Mouse (Mus musculus): ENCODE measurements around the gene Arpc5l. TPM values are rescaled to one million over a fixed set of nuclear protein-coding genes. Genes with fewer than 3 reads are reported as not detected.

Arpc5l gene
- total and polyA plus RNA-seq, 3 experiments: 65.4 to 87.0 TPM; not detected in 1

DNA sequence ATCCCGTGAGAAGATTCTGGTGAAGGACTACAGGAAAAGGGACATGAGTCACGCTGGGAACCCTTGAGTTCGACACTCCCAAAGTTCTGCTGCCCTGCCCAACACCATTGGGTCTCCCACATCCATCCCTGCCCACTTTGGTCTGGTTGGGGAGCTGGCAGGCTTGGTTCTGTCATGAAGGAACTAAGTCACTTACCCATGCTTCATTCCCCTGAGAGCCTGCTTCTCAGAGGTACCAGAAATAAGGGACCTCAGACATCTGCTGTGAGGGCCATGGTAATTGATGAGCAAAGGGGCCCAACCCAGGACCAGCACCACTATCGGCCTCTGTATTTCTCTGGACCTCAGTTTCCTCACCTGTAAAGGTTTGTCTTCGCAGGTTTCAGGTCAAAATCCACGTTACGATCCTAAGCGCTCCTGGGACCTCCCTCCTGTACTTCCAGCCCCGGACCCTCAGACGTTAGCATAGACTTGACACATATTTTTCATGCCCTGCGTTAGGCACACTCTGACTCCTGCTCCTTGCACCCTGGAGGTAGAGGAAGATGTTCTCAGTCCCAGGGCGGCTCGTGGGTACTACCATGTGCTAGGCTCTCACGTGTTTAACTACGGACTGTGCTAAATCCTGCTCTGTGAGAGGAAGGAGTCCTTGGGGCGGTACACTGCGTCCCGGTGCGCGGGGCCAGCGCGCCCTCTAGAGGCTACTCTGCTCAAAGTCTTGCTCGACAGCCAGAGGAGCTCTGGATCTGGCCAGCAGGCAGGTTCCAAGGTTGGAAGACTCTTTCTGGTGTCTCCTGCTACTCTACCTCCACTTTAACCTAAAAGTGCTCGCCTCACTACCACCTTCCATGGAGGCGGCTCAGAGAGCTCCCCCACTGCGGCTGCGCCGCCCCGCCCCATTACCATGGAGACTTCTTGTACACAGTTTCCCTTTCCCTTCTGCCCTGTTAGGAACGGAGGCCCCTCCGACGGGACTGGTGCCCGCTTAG is 7.5 kb upstream of the Arpc5l start, which contains the start of gene Wdr38 (continued):
- TF ChIP-seq SMC3 (IDR thresholded peaks at IDR 0.05; ENCODE audit: low read depth, low read length) (peak; percentile 68), ZKSCAN1 (IDR thresholded peaks at IDR 0.05; ENCODE audit: low read depth, low read length) (no peak), MYB (IDR thresholded peaks at IDR 0.05; ENCODE audit: low read depth, low read length) (no peak), CTCF (IDR thresholded peaks at IDR 0.05 in 2 of 3, conservative IDR thresholded peaks at IDR 0.05 in 1 of 3; ENCODE audit: control insufficient read depth in 1 of 3, insufficient read depth in 1 of 3, low read depth in 2 of 3, low read length in 3 of 3, poor library complexity in 1 of 3, severe bottlenecking in 1 of 3) (peak; percentile 83 to 98 (median 93)), HCFC1 (IDR thresholded peaks at IDR 0.05; ENCODE audit: low read depth, low read length) (peak; percentile 73)

DNA sequence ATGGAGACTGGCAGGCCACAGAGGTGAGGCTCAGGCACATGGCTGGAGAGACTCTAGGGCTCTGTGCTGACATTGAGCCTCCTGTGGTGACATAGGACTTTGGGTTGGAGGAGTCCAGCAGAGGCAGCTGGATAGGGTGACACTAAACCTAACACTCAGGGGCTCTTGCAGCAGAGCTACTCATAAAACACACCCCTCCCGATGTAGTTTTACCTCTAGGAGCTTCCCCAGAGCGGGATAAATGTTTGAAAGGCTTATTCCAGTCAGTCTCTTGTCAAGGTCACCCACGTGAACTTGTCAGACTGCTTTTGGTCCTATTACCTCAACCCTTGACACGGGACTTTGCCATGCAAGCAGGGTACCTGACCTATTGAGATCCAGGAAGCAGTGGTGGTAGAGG is 5.8 kb upstream of the Arpc5l start:
- Histone ChIP-seq H3K9me3 (replicated peaks; ENCODE audit: insufficient read depth, low read length) (no peaks in the 10 kb centered on the region), H3K27me3 (ENCODE audit: control insufficient read depth in 1 of 2, insufficient read depth in 2 of 2, low read length in 2 of 2) (no peaks in the 10 kb centered on the region), H3K79me2 (ENCODE audit: control insufficient read depth, insufficient read depth, low read length, poor library complexity) (peaks cover 29% of the 10 kb centered on the region), H3K36me3 (ENCODE audit: control insufficient read depth in 1 of 2, insufficient read depth in 2 of 2, low read length in 2 of 2) (peaks cover 0 to 13% of the 10 kb centered on the region in 2 experiments; a peak in 3 of 4 replicates), H3K4me3 (ENCODE audit: control insufficient read depth in 1 of 2, insufficient read depth in 1 of 2, low read depth in 2 of 2, low read length in 2 of 2) (peak overlapping the region in 1 of 2 experiments; percentile 56; a peak in 1 of 4 replicates), H3K4me1 (ENCODE audit: control insufficient read depth in 1 of 2, insufficient read depth in 2 of 2, low read length in 2 of 2) (peaks cover 0 to 11% of the 10 kb centered on the region in 2 experiments; a peak in 3 of 4 replicates), H3K27ac (ENCODE audit: control insufficient read depth, low read depth, low read length) (peak overlapping the region; percentile 0; the same call in 1 of the 2 replicates), H3K9ac (ENCODE audit: control insufficient read depth, low read depth, low read length, poor library complexity, severe bottlenecking) (peak overlapping the region; percentile 28)
- peak; percentile 63 for DNase-seq (ENCODE audit: low read depth, low spot score)
- TF ChIP-seq CTCF (IDR thresholded peaks at IDR 0.05 in 2 of 3, conservative IDR thresholded peaks at IDR 0.05 in 1 of 3; ENCODE audit: control insufficient read depth in 1 of 3, insufficient read depth in 1 of 3, low read depth in 2 of 3, low read length in 3 of 3, poor library complexity in 1 of 3, severe bottlenecking in 1 of 3): no peak
- no peak for TF ChIP-seq ELF1 (IDR thresholded peaks at IDR 0.05; ENCODE audit: low read depth, low read length)

DNA sequence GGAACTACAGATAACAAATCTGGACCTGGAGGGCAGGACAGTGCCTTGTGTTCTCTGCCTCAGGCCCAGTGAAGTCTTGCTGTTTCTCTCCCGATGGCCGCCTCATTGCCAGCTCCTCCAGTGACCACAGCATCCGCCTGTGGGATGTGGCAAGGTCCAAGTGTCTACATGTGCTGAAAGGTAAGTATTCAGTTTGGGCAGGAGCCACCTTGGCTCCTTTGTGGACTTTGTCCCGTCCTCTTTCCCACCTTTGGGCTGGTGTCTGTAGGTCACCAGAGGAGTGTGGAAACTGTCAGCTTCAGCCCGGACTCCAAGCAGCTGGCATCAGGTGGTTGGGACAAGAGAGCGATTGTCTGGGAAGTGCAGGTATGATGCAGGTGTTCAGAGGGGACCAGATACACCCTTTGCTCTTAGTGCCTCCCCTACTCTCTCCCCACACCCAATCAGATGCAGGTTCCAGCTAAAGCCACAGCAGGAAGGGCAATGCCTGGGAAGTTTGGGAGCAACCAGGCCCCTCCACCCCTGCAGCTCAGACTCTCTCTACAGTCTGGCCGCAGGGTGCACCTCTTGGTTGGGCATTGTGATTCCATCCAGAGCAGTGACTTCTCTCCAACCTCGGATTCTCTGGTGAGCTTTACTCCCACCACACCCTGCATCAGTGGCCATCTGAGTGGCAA is 5.1 kb upstream of the Arpc5l start:
- peaks cover 34% of the 10 kb centered on the region for H3K79me2 ChIP-seq (ENCODE audit: control insufficient read depth, insufficient read depth, low read length, poor library complexity)
- no peak for DNase-seq (ENCODE audit: low read depth, low spot score)
- no peak overlapping the region for H3K27ac ChIP-seq (ENCODE audit: control insufficient read depth, low read depth, low read length)
- TF ChIP-seq CHD2 (IDR thresholded peaks at IDR 0.05; ENCODE audit: low read length) (peak; percentile 46; the same call in 1 of the 2 replicates), SMC3 (IDR thresholded peaks at IDR 0.05; ENCODE audit: low read depth, low read length) (peak; percentile 3; the same call in 1 of the 2 replicates), POLR2AphosphoS2 (IDR thresholded peaks at IDR 0.05; ENCODE audit: low read length) (peak; percentile 92), MYB (IDR thresholded peaks at IDR 0.05; ENCODE audit: low read depth, low read length) (0 out of 2 replicates have a peak, but pooled peaks have one; percentile 31), MXI1 (IDR thresholded peaks at IDR 0.05; ENCODE audit: low read depth, low read length) (no peak), POLR2A (IDR thresholded peaks at IDR 0.05; ENCODE audit: control insufficient read depth in 1 of 2, insufficient read depth in 1 of 2, low read depth in 1 of 2, low read length in 2 of 2, poor library complexity in 1 of 2) (peak; percentile 4 to 66; a peak in 2 of 4 replicates), USF1 (IDR thresholded peaks at IDR 0.05; ENCODE audit: low read depth, low read length) (no peak), NELFE (IDR thresholded peaks at IDR 0.05; ENCODE audit: low read depth, low read length) (peak; percentile 39; the same call in 1 of the 2 replicates), HCFC1 (IDR thresholded peaks at IDR 0.05; ENCODE audit: low read depth, low read length) (0 out of 2 replicates have a peak, but pooled peaks have one; percentile 37)
- H3K9ac ChIP-seq (ENCODE audit: control insufficient read depth, low read depth, low read length, poor library complexity, severe bottlenecking): no peak overlapping the region
- peaks cover 0 to 11% of the 10 kb centered on the region in 2 experiments; a peak in 3 of 4 replicates for H3K4me1 ChIP-seq (ENCODE audit: control insufficient read depth in 1 of 2, insufficient read depth in 2 of 2, low read length in 2 of 2)
- H3K36me3 ChIP-seq (ENCODE audit: control insufficient read depth in 1 of 2, insufficient read depth in 2 of 2, low read length in 2 of 2): peaks cover 0 to 13% of the 10 kb centered on the region in 2 experiments; a peak in 3 of 4 replicates
- H3K4me3 ChIP-seq (ENCODE audit: control insufficient read depth in 1 of 2, insufficient read depth in 1 of 2, low read depth in 2 of 2, low read length in 2 of 2): no peak overlapping the region
- no peaks in the 10 kb centered on the region for H3K9me3 ChIP-seq (replicated peaks; ENCODE audit: insufficient read depth, low read length)
- H3K27me3 ChIP-seq (ENCODE audit: control insufficient read depth in 1 of 2, insufficient read depth in 2 of 2, low read length in 2 of 2): no peaks in the 10 kb centered on the region
